Mouse (Mus musculus) E14TG2a.4 (cell line): ENCODE results near the gene Adam8.

Source experiments
- H3K27me3 ChIP-seq: 2 replicates; pipeline ENCODE4 v1.6.1; 2014; ENCODE audit warnings: low read length, control low read depth; ENCODE audit not compliant: insufficient read depth
- H3K36me3 ChIP-seq: 2 replicates; pipeline ENCODE4 v1.6.1; 2014; ENCODE audit warnings: low read length, control low read depth; ENCODE audit not compliant: insufficient read depth
- H3K4me1 ChIP-seq: replicated peaks from 2 replicates; pipeline ENCODE4 v1.6.1; 2014; ENCODE audit warnings: low read depth, low read length, control low read depth
- H3K4me3 ChIP-seq: replicated peaks from 2 replicates; pipeline ENCODE4 v1.5.1; 2014; ENCODE audit warnings: mild to moderate bottlenecking, low read length
- H3K9me3 ChIP-seq: 2 replicates; pipeline ENCODE4 v1.6.1; 2014; ENCODE audit warnings: low read length, control low read depth
- CTCF ChIP-seq: conservative IDR thresholded peaks from 2 replicates; pipeline ENCODE4 v1.5.1; 2014; ENCODE audit warnings: low read length
- NANOG ChIP-seq: IDR thresholded peaks from 2 replicates; pipeline ENCODE4 v1.6.1; 2014; ENCODE audit warnings: borderline replicate concordance, low read length, mixed read lengths
- POU5F1 ChIP-seq: IDR thresholded peaks from 2 replicates; pipeline ENCODE4 v1.6.1; 2014; ENCODE audit warnings: low read length, borderline replicate concordance

Gene Adam8

GRCm38 (mm10) chr7:139961141-139961540, 31.2 kb downstream of the Adam8 start:
- TF ChIP-seq CTCF (no peak), POU5F1 (no peak), NANOG (no peak)

GRCm38 (mm10) chr7:139957958-139958357, 34.4 kb downstream of the Adam8 start:
- Histone ChIP-seq H3K4me3 (no peak overlapping the region), H3K4me1 (peaks cover 55% of the 10 kb centered on the region), H3K36me3 (peaks cover 40% of the 10 kb centered on the region), H3K27me3 (peaks cover 40% of the 10 kb centered on the region), H3K9me3 (no peaks in the 10 kb centered on the region)
- no peak for TF ChIP-seq POU5F1
- TF ChIP-seq CTCF, result no peak
- no peak for TF ChIP-seq NANOG

More at GRCm38 (mm10) chr7:139961141-139961540, 31.2 kb downstream of the Adam8 start:
- H3K9me3 ChIP-seq, result no peaks in the 10 kb centered on the region
- peaks cover 62% of the 10 kb centered on the region for H3K27me3 ChIP-seq
- peaks cover 32% of the 10 kb centered on the region for H3K4me1 ChIP-seq
- H3K4me3 ChIP-seq, result no peak overlapping the region
- H3K36me3 ChIP-seq, result peaks cover 10% of the 10 kb centered on the region

GRCm38 (mm10) chr7:139957437-139957836, 34.9 kb downstream of the Adam8 start:
- H3K4me1 ChIP-seq, result peaks cover 57% of the 10 kb centered on the region
- H3K36me3 ChIP-seq, result peaks cover 41% of the 10 kb centered on the region
- TF ChIP-seq CTCF (no peak), POU5F1 (no peak), NANOG (no peak)
- H3K27me3 ChIP-seq, result peaks cover 37% of the 10 kb centered on the region
- 0 out of 2 replicates have a peak overlapping the region, but pooled peaks have one; percentile 7 for H3K4me3 ChIP-seq
- H3K9me3 ChIP-seq, result no peaks in the 10 kb centered on the region

GRCm38 (mm10) chr7:139956658-139957057, 35.7 kb downstream of the Adam8 start:
- TF ChIP-seq POU5F1 (no peak), NANOG (no peak), CTCF (no peak)

GRCm38 (mm10) chr7:139955505-139955904, 36.9 kb downstream of the Adam8 start:
- Histone ChIP-seq H3K36me3 (peaks cover 46% of the 10 kb centered on the region), H3K27me3 (peaks cover 18% of the 10 kb centered on the region), H3K4me3 (no peak overlapping the region), H3K9me3 (no peaks in the 10 kb centered on the region), H3K4me1 (peaks cover 66% of the 10 kb centered on the region)
- no peak for TF ChIP-seq NANOG
- TF ChIP-seq CTCF, result no peak
- no peak for TF ChIP-seq POU5F1

More at GRCm38 (mm10) chr7:139956658-139957057, 35.7 kb downstream of the Adam8 start:
- peaks cover 30% of the 10 kb centered on the region for H3K27me3 ChIP-seq
- H3K9me3 ChIP-seq, result no peaks in the 10 kb centered on the region
- peaks cover 46% of the 10 kb centered on the region for H3K36me3 ChIP-seq
- H3K4me1 ChIP-seq, result peaks cover 65% of the 10 kb centered on the region
- H3K4me3 ChIP-seq, result no peak overlapping the region

- Histone ChIP-seq H3K9me3 (no peaks in the 10 kb centered on the region), H3K27me3 (no peaks in the 10 kb centered on the region), H3K36me3 (peaks cover 67% of the 10 kb centered on the region), H3K4me1 (peaks cover 83% of the 10 kb centered on the region), H3K4me3 (peak overlapping the region; percentile 85)
- TF ChIP-seq POU5F1 (no peak), NANOG (no peak), CTCF (no peak)
These were observed 40.2 kb downstream of the Adam8 start for GRCm38 (mm10) chr7:139951991-139952633.

- H3K27me3 ChIP-seq, result no peaks in the 10 kb centered on the region
- peaks cover 66% of the 10 kb centered on the region for H3K36me3 ChIP-seq
- no peaks in the 10 kb centered on the region for H3K9me3 ChIP-seq
- peaks cover 78% of the 10 kb centered on the region for H3K4me1 ChIP-seq
- H3K4me3 ChIP-seq, result peak overlapping the region; percentile 85
- TF ChIP-seq POU5F1 (no peak), CTCF (no peak), NANOG (no peak)
These were observed 41.3 kb downstream of the Adam8 start for GRCm38 (mm10) chr7:139951079-139951478.

- Histone ChIP-seq H3K4me3 (peak overlapping the region; percentile 85), H3K36me3 (peaks cover 66% of the 10 kb centered on the region), H3K27me3 (no peaks in the 10 kb centered on the region), H3K9me3 (no peaks in the 10 kb centered on the region), H3K4me1 (peaks cover 71% of the 10 kb centered on the region)
- TF ChIP-seq CTCF (no peak), NANOG (peak; percentile 70)
These were observed 41.9 kb downstream of the Adam8 start for GRCm38 (mm10) chr7:139950283-139950971.

GRCm38 (mm10) chr7:139949893-139950282, 42.5 kb downstream of the Adam8 start:
- Histone ChIP-seq H3K4me1 (peaks cover 66% of the 10 kb centered on the region), H3K27me3 (no peaks in the 10 kb centered on the region), H3K4me3 (peak overlapping the region; percentile 85), H3K9me3 (no peaks in the 10 kb centered on the region), H3K36me3 (peaks cover 66% of the 10 kb centered on the region)
- peak; percentile 87 for TF ChIP-seq NANOG
- no peak for TF ChIP-seq POU5F1
- TF ChIP-seq CTCF, result peak; percentile 33
